Mouse (Mus musculus) T-helper 1 cell (primary cell): ENCODE data around the gene Rasgef1a.

Source experiments
- in situ Hi-C: fragments of 300-600 bp; cut with MboI, MseI; formaldehyde crosslinking; loops from one replicate; pipeline ENCODE4 v1.15.1; 2025; ENCODE audit warnings: high pct_unique_total_duplicates

Gene Rasgef1a

GRCm38 (mm10) chr6:118072176-118072575 is 60.9 kb downstream of the Rasgef1a start:
- in situ Hi-C loops: no loop called here

DNA sequence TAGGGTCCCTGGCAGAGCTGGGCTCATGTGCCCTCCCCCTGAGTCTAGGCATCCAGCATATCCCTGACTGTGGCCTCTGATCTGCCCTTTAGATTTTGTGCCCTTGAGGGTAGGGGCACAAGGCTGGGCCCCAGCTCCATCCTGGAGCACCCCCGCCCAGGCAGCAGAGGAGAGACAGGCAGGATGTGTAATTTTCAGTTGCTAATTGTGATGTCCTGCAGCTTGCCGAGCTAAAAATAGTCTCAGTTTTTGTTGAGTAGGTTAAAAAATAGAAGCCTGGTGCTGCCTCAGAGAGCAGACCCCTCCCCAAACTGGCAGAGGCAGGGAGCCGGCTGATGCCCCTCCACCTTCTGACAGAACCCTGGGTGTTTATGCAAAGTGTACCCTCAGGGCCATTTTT is 62.9 kb downstream of the Rasgef1a start:
- in situ Hi-C loops: no loop called here

DNA sequence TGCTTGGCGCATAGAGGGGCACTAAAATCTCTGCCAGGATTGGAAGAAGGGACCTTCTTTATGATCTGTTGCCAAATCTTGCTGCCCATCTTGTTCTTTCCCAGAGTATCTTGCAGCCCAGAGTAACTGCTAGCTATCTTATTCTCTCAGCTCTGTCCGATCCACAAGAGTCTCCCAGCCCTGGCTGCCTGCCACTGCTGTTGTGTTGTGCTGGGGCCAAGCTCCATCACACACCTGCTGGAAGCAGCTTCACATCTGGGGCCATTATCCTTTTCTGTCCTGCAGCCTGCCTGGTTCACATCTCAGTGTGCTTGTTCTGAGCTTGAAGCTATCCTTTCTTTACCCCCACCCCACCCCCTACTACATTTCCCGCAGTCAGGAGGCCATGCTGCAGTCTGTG is 65.0 kb downstream of the Rasgef1a start:
- in situ Hi-C loops: no loop called here

GRCm38 (mm10) chr6:118076748-118077147 is 65.5 kb downstream of the Rasgef1a start:
- in situ Hi-C loops: no loop called here

DNA sequence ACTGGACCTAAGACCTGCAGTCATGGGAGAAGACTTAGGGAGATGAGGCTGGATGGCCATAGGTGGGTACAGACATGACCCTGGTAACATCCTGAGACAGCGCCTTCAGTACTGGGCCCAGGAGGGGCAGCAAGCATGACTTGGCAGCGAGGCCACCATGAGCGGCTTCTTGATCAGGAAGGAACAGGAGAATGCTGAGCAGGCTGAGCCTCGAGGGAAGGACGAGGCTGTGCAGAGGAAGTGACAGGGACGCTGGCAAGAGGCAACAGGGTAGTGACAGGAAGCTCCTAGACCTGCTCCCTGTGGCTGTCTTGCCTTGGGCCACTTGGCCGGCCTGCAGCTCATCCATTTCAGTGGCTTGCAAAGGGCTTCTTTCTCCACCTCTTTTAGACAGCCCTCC is 66.2 kb downstream of the Rasgef1a start:
- in situ Hi-C loops: no loop called here

DNA sequence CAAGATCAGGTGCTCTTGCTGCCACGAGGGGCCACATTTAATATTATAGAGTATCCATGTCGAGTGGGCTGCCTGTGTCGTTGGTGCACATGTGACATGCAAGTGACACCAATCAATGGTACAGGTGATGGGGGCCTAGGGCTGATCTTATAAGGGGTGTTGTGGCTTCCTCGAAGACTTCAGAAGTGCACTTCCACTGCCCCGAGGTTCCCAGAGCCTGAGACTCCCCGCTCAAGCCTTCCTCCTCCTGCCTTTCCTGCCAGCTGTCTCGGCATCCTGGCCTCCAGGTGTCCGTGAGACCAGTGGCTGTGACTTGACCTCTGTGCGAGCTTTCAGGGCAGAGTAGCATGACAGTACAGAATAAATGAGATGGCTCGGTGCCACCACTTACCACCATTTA is 67.5 kb downstream of the Rasgef1a start:
- in situ Hi-C loops: no loop called here

GRCm38 (mm10) chr6:118079292-118079691 is 68.1 kb downstream of the Rasgef1a start:
- in situ Hi-C loops: no loop called here

DNA sequence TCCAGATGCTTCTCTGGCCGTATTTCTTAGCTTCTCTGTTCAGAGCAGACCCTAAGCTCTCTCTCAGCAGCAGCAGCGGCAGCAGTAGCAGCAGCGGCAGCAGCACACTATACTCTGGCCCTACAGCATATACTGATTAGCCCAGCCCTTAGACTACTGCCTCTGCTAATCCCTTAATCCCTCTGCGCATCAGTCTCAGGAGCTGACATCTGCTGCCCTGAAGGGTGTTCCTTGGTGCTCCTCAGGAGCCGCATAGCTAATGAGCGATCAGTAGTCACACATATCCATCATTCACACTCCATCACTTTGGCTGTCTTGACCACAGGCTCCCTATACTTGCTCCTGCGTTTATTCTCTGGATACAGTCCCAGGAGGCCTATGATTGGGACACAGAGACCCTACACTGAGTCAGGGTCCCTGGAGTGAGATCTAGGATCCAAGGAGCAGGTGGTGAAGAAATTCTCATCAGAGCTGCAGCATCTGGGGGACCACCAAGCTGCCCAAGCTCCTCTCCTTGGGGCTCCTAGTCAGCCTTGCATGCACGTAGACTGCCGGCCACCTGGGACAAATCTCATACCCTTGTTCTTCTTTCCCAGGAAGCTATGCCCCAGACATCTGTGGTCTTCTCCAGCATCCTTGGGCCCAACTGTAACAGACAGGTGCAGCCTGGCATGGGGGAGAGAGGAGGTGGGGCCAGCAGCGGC is 68.7 kb downstream of the Rasgef1a start:
- in situ Hi-C loops: no loop called here

GRCm38 (mm10) chr6:118080711-118081110 is 69.5 kb downstream of the Rasgef1a start:
- in situ Hi-C loops: no loop called here

- in situ Hi-C loops: no loop called here
Observed at GRCm38 (mm10) chr6:118082384-118082783, 71.1 kb downstream of the Rasgef1a start.

GRCm38 (mm10) chr6:118083608-118084007 is 72.4 kb downstream of the Rasgef1a start:
- in situ Hi-C loops: no loop called here

DNA sequence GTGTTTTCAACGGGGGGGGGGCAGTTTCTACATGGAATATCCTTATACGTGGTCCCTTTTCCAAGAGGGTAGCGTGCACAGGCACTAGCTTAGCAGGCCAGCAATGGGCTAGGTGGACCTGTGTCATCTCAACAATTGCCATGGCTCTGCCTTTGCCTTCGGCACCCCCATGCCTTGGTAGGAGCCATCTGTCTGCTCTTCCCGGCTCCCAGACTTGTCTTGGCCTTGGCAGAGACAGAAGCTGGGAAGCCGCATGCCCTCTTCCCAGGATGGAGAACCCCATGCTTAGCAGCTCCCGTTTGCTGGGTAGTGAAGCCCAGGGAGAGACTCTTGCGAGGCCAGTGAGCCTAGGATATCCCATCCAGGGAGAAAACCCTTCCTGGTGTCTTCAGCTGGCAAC is 73.4 kb downstream of the Rasgef1a start:
- in situ Hi-C loops: no loop called here

DNA sequence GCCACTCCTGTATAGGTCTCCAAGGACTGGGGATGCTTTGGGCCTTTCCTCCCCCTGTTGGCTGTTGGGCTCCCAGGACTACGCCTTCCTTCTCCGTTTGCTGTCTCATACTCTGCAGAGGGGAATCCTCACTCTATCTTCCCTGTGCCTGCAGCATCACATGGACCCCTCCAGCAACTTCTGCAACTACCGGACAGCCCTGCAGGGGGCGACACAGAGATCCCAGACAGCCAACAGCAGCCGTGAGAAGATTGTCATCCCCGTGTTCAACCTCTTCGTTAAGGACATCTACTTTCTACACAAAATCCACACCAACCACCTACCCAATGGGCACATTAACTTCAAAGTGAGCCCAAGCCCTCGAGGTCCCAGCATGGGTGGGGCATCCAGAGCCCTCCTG is 76.7 kb downstream of the Rasgef1a start:
- in situ Hi-C loops: no loop called here

DNA sequence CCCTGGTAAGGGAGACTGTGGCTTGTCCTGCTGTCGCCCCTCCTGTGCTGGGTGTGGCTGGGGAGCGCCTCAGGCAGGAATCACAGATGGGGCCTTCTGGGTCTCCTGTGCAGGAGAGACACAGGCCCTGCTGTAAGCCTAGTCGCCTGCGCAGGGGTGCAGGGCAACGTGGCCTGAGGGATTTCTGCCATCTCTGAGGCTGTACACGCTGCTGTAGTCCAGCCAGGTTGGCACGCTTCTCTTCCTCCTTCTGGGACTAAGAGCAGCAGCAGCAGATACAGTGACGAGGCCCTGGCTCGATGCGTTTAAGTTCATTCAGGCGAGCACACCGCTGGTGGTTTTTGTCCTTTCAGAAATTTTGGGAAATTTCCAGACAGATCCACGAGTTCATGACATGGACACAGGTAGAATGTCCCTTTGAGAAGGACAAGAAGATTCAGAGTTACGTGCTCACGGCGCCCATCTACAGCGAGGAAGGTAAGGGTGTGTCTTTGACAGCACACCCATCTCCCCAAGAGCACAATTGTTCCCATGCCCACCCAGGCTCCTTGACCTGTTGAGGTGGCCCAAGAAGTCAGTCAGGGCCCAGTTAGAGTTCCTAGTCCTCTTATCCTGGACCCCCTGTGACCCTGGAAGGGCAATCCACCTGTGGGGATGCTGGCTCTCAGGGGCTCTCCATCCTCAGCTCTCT is 77.7 kb downstream of the Rasgef1a start:
- in situ Hi-C loops: no loop called here

DNA sequence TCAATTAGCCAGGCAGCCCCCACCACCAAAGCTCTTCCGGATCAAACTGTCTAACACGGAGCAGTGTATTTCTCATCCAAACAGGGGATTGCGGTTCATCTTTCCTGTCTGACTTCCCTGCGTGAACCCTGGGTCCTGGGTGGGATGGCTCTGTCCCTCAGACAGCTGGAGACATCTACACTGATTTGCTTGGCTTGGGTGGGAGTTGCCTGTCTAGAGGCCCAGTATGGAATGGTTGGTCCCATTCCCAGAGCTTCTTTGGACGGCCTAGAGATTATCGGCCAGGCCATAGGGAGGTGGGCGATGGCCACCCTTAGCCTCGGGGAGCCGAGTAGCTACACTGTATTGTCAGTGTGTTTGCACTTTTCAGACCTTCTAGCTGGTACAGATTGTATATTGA is 79.6 kb downstream of the Rasgef1a start:
- in situ Hi-C loops: no loop called here

- in situ Hi-C loops: no loop called here
Observed at GRCm38 (mm10) chr6:118097765-118098365, 86.6 kb downstream of the Rasgef1a start.

DNA sequence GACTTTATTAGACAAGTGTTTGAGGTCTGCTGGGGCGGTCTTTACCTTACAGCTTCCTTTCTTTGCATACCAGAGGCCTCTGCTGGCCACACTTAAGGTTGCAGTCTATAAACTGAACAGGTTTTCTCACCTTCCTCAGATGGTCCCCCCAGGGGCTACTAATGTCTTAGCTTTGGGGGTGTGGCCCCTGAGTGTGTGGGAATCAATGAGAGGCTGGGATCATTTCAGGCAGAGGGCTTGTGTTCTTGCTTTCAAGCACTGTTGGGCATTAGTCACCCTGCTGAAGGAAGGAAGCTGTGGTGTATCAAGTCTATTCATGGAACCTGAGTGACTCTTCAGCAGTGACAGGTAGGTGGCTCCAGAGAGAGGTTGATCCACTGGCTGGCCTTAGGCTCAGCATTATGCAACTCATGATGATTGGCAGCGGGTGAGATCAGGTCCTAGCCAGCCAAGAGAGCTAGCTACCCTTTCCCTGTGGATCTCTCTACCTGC is 88.1 kb downstream of the Rasgef1a start:
- in situ Hi-C loops: no loop called here

DNA sequence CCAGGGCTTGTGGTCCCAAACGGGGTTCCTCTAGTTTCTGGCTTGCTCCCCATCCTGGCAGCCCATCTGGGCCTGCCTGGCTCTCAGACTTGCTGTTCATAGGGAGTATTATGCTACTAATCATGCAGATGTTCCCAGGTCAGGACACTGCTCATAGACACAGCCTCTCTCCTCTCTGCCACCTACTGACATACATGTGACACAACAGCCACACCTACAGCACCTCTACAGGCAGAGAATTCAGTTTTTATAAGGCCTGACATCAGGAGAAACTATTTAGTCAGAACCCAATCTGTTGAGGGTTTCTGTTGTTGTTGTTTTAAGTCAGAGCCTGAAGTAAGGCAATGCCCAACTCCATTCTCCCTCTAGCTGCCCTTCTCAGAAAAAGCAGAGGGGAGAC is 100.6 kb downstream of the Rasgef1a start:
- in situ Hi-C loops: no loop called here

DNA sequence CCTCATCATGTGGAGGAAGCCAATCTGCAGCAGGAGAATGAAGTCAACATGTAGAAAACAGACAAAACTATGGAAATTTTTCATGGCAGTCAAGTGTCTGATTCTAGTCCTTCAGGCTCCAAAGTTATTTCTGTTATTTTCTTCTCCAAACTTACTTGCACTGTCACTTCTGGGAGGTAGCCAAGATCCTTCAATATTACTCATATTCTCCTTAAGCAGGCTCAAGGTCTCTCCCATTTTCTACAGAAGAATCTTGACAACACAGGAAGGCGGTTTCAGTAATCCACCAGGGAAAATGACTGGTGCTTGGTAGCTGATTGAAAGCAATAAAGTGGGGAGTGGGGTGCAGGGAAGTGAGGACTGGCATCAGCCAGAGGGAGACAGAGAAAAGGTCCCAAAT is 111.5 kb downstream of the Rasgef1a start:
- in situ Hi-C loops: loop anchor here (10.0 kb wide), 1 partner anchor 1468 kb away; the partner anchor contains the start of gene Depp1

DNA sequence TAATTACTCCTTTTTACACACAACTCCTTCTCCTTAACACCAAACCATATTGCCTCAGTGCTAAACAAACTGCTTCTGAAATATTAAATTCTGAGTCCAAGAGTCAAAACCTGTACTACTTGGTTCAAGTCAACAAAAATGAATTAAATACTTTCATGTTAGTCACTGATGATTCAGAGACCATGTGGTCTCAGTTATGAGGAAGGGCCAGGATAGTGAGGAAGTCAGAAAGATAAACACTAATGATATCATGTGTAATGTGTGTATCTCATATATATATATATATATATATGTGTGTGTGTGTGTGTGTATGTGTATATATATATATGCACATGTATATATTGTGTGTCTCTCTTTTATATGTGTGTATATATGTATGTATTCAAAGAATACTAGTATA is 115.3 kb downstream of the Rasgef1a start:
- in situ Hi-C loops: loop anchor here (10.0 kb wide), 1 partner anchor 1472 kb away; the partner anchor contains the start of gene Depp1

DNA sequence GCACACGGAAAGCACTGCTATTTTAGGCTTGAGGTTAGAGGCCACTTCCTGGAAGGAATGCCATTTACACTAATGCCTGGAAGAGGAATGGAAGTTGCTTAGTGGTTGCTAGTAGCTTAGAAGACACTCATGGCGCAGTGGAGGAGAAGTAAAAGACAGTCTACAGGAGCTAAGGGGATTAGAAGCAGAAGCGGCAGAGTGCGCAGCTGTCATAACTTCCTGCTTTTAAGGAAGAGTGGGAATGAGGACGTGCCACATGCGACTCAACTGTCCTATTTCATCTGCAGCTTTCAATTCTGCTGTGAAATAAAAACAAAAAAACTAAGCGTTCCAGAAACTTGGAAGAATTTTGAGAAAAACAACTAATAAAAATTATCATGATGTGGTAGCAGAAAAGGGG is 116.0 kb downstream of the Rasgef1a start:
- in situ Hi-C loops: loop anchor here (10.0 kb wide), 1 partner anchor 1472 kb away; the partner anchor contains the start of gene Depp1

DNA sequence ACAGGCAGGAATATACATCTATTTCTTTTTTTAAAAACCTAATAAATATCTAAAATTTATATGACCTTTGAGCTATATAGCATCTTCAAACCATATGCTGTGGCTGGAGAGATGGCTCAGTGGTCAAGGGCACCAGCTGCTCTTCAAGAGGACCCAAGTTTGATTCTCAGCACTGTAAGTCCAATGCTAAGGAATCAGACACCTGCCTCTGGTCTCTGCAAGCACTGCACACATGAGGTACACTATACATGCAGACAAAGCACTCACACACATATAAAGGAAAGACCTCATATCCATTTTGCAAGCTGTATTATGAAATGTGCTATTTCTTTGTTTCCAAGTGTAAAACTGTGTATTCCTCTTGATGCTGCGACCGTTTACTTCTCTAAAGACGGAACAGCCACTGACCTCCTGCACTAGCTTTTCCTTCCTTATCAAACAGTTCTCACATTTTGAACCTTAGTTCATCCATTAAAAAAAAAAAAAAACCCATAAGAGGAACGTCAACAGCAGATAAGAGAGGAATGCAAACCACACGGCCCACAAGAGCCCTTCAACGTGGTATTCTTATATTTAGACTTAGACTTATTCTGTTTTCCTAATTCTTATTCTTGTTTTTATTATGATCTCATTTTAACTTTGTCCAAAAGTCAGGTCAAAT is 116.7 kb downstream of the Rasgef1a start:
- in situ Hi-C loops: loop anchor here (10.0 kb wide), 1 partner anchor 1473 kb away; the partner anchor contains the start of gene Depp1
